In genomic region chr7:127930636-127931035, GRCm38 (mm10) we compare ENCODE assay signal across 22 mouse cellular contexts. TPM values are rescaled to one million over a fixed set of nuclear protein-coding genes. Genes with fewer than 3 reads are reported as not detected.
A peak's percentile ranks its signal among the peaks of the same experiment; 100 is the strongest.
DNase-seq lines count a peak whose midpoint lies in the region; ATAC-seq lines count a peak whose summit lies in the region.
"Had no signal": no experiment of that assay in that cellular context is flagged by ENCODE, and none has a peak within 500 bp of the region (broad histone marks: within the 10 kb centered on the region; RNA-seq: fewer than 3 reads in every experiment).

No protein-coding gene starts in this region.

- no peak overlapping the region for H3K4me3 ChIP-seq in lung, embryonic 15.5 days
- peak overlapping the region; percentile 59; the same call in 1 of the 2 replicates for H3K4me3 ChIP-seq in stomach, embryonic 16.5 days (replicated peaks; ENCODE audit: low read length)
- H3K4me3 ChIP-seq: forebrain, embryonic 13.5 days; hindbrain, embryonic 13.5 days; midbrain, embryonic 10.5 days; myocyte; neural tube, embryonic 13.5 days had no signal

- no peaks in the 10 kb centered on the region for H3K9me3 ChIP-seq in lung, embryonic 15.5 days
- no peaks in the 10 kb centered on the region for H3K9me3 ChIP-seq in stomach, embryonic 16.5 days (replicated peaks; ENCODE audit: control insufficient read depth, low read length)
- H3K9me3 ChIP-seq: embryonic facial prominence, embryonic 13.5 days; forebrain, embryonic 13.5 days; hindbrain, embryonic 13.5 days; limb, embryonic 15.5 days; midbrain, embryonic 10.5 days; neural tube, embryonic 13.5 days had no signal

- no peak overlapping the region for H3K9ac ChIP-seq in lung, embryonic 15.5 days
- H3K9ac ChIP-seq in stomach, embryonic 16.5 days (ENCODE audit: low read length): 0 out of 2 replicates have a peak overlapping the region, but pooled peaks have one; percentile 24
- H3K9ac ChIP-seq: forebrain, embryonic 13.5 days; hindbrain, embryonic 13.5 days; neural tube, embryonic 13.5 days had no signal

- DNase-seq in cerebellum, adult 11-12 months: peak; percentile 4
- DNase-seq in cerebellum, postnatal 10 days: no peak
- DNase-seq in kidney, adult 9 months: peak; percentile 50
- DNase-seq in kidney, postnatal 14 days: no peak
- no peak for DNase-seq in lung, adult 18-20 months
- DNase-seq in retina, postnatal 1 day: no peak
- DNase-seq: adrenal gland, postnatal 25 days; cerebellum, postnatal 14 days; left cerebral cortex, postnatal 4 days; right cerebral cortex, adult 18-20 months; right cerebral cortex, postnatal 4 days; thymus, postnatal 14 days had no signal

- peaks cover 10% of the 10 kb centered on the region; the same call in 1 of the 2 replicates for H3K36me3 ChIP-seq in lung, embryonic 15.5 days
- peaks cover 6% of the 10 kb centered on the region for H3K36me3 ChIP-seq in stomach, embryonic 16.5 days (ENCODE audit: control insufficient read depth, insufficient read depth, low read length)

- ATAC-seq in lung, embryonic 15.5 days (ENCODE audit: borderline replicate concordance, extremely low read depth, low FRiP score, low TSS enrichment): no peak
- no peak for ATAC-seq in stomach, embryonic 16.5 days (ENCODE audit: insufficient read depth, low FRiP score)
- ATAC-seq: forebrain, embryonic 13.5 days; midbrain, embryonic 16.5 days had no signal

- peak overlapping the region; percentile 96 for H3K27ac ChIP-seq in lung, embryonic 15.5 days
- peak overlapping the region; percentile 89 for H3K27ac ChIP-seq in stomach, embryonic 16.5 days (ENCODE audit: low read length)
- H3K27ac ChIP-seq: forebrain, embryonic 13.5 days; hindbrain, embryonic 13.5 days; limb, embryonic 15.5 days; neural tube, embryonic 13.5 days had no signal

- peaks cover 20% of the 10 kb centered on the region for H3K27me3 ChIP-seq in lung, embryonic 15.5 days
- H3K27me3 ChIP-seq in stomach, embryonic 16.5 days (ENCODE audit: control insufficient read depth, insufficient read depth, low read length): no peaks in the 10 kb centered on the region

- 51% methylated on average over 5 of the region's 5 CpGs for WGBS in lung, embryonic 15.5 days
- 64% methylated on average over 5 of the region's 5 CpGs for WGBS in stomach, embryonic 16.5 days

- peaks cover 64% of the 10 kb centered on the region for H3K4me1 ChIP-seq in lung, embryonic 15.5 days
- peaks cover 29% of the 10 kb centered on the region for H3K4me1 ChIP-seq in stomach, embryonic 16.5 days (ENCODE audit: control insufficient read depth, insufficient read depth, low read length)

- H3K4me2 ChIP-seq in lung, embryonic 15.5 days: peak overlapping the region; percentile 50
- peak overlapping the region; percentile 43 for H3K4me2 ChIP-seq in stomach, embryonic 16.5 days (ENCODE audit: low read depth, low read length)
- H3K4me2 ChIP-seq: forebrain, embryonic 13.5 days; hindbrain, embryonic 13.5 days had no signal

RNA-seq across cellular contexts. Expression of gene Prss8, which starts 0.7 kb away (rescaled TPM):
- 80.0 and 84.5 TPM in 2 replicates for polyA plus RNA-seq in lung, embryonic 15.5 days (2015; fragmentation: Nextera tagmentation; extraction: Ambion mirVana)
- polyA plus RNA-seq in stomach, embryonic 16.5 days (2015; fragmentation: Nextera tagmentation; extraction: Ambion mirVana): 63.8 and 78.8 TPM in 2 replicates

RNA-seq across cellular contexts. Expression of gene Prss36, which starts 15.9 kb away (rescaled TPM):
- polyA plus RNA-seq in lung, embryonic 15.5 days (2015; fragmentation: Nextera tagmentation; extraction: Ambion mirVana): 11.8 and 13.1 TPM in 2 replicates
- 10.7 and 11.7 TPM in 2 replicates for polyA plus RNA-seq in stomach, embryonic 16.5 days (2015; fragmentation: Nextera tagmentation; extraction: Ambion mirVana)

RNA-seq across cellular contexts. Expression of gene Kat8, which starts 18.3 kb away (rescaled TPM):
- 39.5 and 44.3 TPM in 2 replicates for polyA plus RNA-seq in lung, embryonic 15.5 days (2015; fragmentation: Nextera tagmentation; extraction: Ambion mirVana)
- 27.6 and 29.2 TPM in 2 replicates for polyA plus RNA-seq in stomach, embryonic 16.5 days (2015; fragmentation: Nextera tagmentation; extraction: Ambion mirVana)

RNA-seq across cellular contexts. Expression of gene Bckdk, which starts 26.8 kb away (rescaled TPM):
- polyA plus RNA-seq in lung, embryonic 15.5 days (2015; fragmentation: Nextera tagmentation; extraction: Ambion mirVana): 134 and 142 TPM in 2 replicates
- 134 and 148 TPM in 2 replicates for polyA plus RNA-seq in stomach, embryonic 16.5 days (2015; fragmentation: Nextera tagmentation; extraction: Ambion mirVana)

RNA-seq across cellular contexts. Expression of gene Vkorc1, which starts 35.2 kb away (rescaled TPM):
- 150 and 156 TPM in 2 replicates for polyA plus RNA-seq in lung, embryonic 15.5 days (2015; fragmentation: Nextera tagmentation; extraction: Ambion mirVana)
- 179 and 184 TPM in 2 replicates for polyA plus RNA-seq in stomach, embryonic 16.5 days (2015; fragmentation: Nextera tagmentation; extraction: Ambion mirVana)

Comparison
In these comparisons a context has a peak if more than half of its experiments do, and no peak if none do; other contexts are left out.
1. DNase-seq: peak in cerebellum, adult 11-12 months (single experiment) and kidney, adult 9 months (single experiment); none in cerebellum, postnatal 10 days (0 of 2), kidney, postnatal 14 days (single experiment), lung, adult 18-20 months (0 of 2) and retina, postnatal 1 day (single experiment).